Mouse (Mus musculus): Measurements from ENCODE around the gene Rpp25l.
"Not testable (repeated sequence)": the region's sequence is repeated elsewhere in the genome, so short reads cannot be mapped to it uniquely, and the experiment has no call there.

Gene Rpp25l

DNA sequence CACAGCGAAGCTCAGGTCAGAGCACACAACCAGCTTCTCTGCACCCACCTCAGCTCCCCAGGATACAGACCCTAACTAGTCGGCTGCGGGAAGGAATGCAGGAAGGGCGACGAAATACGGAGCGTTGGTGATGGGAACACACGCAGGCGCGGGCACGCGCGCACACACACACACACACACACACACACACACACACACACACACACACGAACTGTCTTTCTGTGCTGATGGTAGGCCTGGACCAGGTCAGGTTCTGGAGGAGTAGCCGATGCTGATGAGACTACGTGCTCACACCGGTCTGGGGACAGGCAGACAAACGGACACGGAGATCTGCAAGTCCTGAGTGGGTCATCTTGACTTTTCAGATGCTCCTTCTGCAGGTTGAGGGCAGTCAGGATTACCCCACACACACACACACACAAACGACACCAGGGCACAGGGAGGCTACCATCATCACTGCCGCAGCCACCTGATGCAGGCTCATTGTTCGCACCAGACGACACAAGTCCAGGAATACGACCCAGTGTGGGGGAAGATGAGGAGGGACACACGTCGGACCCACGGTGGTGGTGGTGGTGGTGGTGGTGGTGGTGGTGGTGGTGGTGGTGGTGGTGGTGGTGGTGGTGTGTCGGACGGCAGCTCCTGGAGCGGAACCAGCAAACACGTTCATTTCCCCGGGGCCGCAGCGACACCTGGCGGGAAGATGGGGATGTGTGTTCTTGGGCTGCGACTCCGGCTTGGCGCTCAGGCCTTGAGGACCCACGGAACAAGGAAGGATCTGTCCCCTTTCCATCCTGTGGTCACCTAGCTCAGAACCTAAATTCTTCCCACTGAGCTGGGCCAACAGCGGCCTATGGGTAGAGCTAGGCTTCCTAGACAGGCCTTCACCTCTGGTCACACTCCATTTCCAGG is 16.1 kb downstream of the Rpp25l start, which contains the start of gene Cntfr:
TSS of gene Cntfr (minus strand) at position 160 of the 912 bp plus-strand sequence.
- DNase-seq (ENCODE audit: low read depth): peak; percentile 73

DNA sequence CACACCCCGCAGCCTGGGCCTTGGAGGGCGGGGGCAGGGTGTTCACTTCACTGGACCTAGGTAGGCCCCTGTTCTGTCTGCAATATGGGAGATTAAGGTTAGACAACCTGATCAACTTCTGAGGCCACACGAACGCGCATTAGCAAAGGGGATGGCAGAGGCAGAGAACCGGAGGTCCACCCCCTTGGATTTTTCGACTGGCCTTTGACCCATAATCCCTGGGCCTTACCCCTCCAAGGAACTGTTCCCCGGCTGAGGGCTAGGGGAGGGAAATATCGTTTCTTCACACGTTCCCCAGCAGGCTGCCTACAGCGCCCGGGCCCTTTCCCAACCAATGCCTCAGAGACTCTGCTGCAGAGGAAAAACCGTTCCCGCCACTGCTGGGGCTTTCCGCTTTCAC is 16.9 kb downstream of the Rpp25l start:
- not testable (repeated sequence) for DNase-seq (ENCODE audit: low read depth)

DNA sequence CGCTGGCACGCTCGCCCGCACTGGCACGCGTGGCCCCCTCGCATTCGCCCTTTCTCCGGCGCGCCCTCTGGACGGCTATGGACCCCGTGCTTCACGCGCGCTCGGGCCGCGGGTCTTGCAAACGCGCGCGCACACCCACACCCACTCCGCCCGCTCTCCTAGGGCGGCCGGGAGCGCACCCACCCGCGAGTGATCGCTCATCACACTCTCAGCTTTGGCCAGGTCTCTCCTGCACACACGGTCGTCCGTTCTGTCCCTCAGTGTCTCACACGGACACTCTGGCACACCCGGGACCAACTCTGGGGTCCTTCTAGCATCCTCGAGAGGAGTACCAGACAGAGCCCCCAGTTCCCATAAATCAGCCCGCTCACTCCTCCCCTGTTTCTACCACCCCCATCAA is 17.5 kb downstream of the Rpp25l start:
- not testable (repeated sequence) for DNase-seq (ENCODE audit: low read depth)

DNA sequence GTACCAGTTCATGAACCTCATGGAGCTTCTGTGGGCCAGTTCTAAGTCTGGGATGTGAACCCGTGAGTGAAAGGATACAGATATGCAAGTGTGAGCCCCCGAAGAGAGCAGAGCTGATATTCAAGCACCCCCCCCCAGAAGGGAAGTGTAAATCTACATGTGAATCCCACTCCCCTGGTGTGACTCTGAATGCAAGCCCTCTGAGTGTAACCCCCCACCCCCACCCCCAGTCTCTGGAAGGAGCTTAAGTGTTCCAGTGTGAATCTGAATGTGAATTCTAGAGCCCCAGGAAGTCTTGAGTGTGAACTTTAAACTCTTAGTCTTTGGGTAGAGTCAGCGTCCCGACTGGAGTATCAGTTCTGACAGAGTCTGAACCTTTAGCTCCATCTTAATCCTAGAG is 19.8 kb downstream of the Rpp25l start:
- DNase-seq (ENCODE audit: low read depth): not testable (repeated sequence)

DNA sequence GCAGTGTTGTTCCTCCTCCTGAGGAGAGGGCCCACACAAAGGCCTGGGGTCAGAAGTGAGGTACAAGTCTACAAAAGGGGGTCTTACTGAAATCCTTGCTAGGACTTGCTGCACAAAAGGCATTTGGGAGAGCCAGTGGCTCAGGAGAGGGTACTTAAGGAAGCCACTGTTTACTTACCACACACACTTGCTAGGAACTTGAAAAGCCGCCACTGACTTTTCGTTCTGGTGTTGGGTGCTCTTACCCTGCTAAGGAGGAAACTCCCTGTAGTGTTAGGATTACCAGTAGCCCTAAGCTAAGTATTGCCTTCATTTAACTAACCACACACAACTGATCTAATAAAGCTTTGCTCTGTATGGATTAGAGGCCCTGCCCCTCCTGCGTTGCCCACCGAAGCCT is 23.3 kb downstream of the Rpp25l start:
- DNase-seq (ENCODE audit: low read depth): not testable (repeated sequence)

DNA sequence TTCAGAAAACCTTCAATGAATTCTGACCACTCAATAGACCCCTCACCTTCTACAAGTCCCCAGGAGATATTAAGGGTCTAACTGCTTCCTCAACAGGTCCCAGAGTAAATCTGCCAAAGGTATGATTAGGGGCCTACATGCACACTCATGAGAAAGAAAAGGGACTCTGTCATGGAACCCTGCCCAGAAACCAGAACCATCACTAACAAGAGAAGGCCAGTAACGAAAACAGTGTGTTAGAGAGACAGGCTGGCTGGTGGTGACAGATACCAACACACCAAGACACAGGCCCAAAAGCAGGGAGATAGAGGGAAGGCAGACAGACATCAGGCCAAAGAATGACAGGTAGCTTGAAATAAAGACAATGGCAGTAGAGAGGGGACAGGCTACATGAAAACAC is 24.8 kb downstream of the Rpp25l start:
- not testable (repeated sequence) for DNase-seq (ENCODE audit: low read depth)

DNA sequence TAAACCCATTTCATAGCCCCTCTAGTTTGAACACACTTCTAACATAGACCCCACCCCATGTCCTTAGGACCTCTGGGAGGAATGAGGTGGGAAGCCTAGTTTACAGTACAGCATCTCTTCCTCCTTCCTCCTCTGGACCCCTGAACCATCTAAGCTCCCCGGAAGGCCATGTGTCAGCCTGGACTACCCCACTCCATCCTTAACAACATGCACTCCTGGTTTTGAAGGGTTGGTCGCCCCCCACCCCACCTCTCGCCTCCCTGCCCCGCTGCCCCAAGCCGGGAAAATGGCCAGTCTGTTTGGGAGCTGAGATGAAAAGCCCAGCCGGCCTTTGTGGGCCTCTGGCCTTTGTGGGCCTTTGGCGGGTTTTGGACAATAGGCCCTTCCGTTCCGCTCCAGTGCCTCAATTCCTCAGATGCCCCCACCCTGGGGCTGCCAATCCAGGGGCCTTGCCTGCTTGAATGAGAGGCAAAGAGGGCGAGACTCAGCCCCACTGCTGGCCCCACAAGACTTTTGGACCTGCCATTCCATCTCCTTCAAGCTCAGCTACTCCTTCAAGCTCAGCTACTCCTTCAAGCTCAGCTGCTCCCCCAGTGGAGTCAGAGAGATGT is 27.3 kb downstream of the Rpp25l start:
- DNase-seq (ENCODE audit: low read depth): not testable (repeated sequence)

DNA sequence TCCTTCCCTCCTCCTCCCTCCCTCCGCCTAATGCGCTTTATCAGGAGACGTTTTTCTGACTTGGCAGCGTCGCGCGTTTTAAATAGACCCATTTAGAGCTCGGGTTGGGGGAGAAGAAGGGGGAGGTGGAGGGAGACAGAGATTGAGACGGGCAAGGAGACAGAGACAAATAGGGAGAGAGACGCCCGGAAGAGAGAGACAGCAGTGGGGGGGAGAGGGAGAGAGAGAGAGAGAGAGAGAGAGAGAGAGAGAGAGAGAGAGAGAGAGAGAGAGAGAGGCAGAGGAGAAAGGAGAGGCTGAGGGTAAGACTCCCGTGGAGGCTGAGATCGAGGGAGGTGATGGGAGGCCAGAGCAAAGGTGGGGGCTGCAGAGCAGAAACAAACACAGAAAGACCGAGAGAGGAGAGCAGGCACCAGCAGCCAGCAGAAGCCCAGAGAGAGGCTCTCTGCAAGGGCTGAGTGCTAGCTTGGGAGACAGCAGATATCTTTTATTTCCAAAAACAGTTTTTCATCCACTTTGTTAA is 28.3 kb downstream of the Rpp25l start:
- DNase-seq (ENCODE audit: low read depth): not testable (repeated sequence)

DNA sequence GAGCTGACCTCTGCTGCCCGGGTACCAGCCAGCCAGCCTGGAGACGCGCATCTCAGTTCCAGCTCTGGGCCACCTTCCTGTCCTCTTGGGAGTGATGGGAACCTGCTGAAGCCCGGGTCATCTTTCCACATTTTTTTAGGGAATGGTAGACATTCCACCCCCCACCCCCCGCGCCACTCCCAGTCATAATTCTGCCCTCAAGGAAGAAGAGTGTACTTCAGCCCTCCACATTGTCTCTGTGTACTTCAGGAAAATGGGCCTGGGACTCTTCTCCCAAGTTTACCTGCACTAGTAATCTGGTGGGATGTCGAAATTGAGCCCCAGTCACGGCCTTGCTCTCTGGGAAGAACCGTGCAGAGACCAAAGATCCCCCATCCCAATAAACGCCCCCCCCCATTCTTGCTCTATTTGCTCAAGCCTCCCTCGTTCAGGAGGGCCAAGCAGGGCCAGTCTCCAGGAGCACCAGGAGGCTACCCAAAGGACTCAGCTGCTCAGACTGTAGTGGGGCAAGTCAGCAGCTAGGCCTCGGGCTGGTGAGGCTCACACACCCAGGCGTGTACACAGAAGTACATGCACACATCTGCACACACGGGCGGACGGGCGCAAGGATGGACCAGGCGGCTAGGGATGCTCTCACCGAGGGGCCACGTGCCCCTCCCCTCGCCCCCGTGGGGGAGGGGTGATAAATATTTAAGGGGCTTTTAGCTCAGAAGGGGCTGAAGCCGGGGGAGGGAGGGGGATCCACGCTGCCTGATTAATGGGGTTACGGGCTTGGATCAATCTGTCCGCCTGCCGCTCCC is 29.0 kb downstream of the Rpp25l start:
- DNase-seq (ENCODE audit: low read depth): not testable (repeated sequence)

DNA sequence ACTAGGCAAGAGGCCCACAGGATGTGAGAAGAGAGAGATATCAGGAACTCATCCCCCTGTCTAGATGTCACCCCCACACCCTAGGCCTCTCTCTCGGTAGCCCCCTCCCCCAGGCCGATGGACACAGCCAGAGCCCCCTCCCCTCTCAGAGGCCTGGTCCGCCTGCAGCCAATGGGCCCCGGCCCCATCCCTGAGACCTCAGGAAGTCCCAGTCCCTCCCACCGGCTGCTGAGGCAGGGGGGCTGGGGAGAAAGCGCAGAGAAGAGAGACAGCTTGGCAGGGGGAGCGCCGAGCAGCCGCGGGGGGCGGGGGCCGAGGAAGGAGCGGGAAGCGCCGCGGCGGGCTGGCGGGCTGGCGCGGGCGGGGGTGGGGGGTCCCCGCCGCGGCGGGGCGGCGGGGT is 30.0 kb downstream of the Rpp25l start:
- DNase-seq (ENCODE audit: low read depth): not testable (repeated sequence)

DNA sequence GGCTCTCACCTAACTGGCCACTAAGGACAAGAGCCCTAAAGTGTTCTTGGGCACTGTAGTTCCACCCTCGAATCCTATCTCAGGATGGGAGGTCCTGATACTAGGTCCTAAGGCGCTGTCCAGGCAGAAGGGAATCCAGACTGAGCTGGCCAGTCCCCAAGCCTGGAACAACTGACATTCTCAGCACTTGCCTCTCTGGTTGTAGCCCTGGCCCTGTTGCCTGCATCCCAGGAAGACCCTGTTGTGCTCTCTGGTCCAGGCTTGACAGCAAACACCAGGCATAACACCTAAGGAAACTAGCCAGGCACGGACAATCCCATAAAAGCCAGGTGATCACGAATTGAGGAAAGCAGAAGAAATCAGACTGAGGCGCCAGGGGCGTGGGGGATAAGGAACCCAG is 30.5 kb downstream of the Rpp25l start:
- DNase-seq (ENCODE audit: low read depth): no peak

DNA sequence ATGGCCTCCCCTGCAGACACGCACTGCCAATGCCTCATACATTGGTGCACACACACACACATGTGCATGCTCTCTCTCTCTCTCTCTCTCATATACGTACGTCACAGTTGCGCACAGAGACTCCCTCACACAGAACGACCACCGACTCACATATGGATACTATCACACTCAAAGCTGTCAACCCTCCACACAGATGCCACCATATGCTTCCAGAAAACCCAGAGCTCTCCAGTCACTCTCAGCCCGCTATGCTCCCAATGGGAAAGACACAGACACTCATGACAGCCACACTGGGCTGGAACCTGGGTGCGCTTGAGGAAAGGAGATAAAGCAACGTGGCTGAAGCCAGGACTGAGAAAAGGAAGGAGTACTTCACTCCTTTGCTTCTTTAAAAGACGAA is 31.4 kb downstream of the Rpp25l start:
- DNase-seq (ENCODE audit: low read depth): no peak

DNA sequence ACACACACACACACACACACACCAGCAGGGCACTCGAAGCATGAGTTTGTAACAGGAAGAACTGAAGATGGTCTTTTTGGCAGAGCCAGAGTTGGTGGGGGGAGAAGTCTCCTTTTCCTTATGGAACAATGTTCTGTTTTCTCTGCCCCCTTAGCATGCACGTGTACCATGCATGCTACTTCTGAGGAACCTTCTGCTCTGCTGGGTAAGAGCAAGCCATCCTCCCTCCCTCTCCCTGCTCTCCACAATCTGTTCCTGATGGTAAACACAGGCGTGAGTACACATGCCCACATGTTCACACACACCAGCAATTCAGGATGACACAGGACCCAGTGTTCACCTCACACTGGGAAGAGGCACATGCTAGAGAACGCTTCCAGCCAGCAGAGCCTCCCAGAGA is 32.2 kb downstream of the Rpp25l start:
- DNase-seq (ENCODE audit: low read depth): no peak

DNA sequence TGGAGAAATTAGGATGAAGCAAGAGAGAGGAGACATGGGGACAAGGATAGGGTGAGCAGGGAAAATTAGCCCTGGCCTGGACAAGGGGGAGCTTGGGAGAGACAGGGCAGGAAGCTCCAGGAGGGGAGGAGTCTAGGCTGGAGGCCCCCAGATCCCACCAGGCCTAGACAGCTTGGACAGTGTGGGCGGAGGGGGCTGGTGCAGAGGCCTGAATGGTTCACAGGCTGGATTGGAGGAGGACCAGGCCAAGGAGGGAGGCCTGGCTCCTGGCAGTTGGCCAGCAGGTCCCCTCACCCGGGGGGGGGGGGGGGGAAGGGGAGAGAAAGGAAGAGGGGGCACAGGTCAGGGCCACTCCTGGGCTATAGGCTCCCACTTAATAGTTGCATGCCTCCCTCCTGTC is 34.0 kb downstream of the Rpp25l start:
- DNase-seq (ENCODE audit: low read depth): no peak

DNA sequence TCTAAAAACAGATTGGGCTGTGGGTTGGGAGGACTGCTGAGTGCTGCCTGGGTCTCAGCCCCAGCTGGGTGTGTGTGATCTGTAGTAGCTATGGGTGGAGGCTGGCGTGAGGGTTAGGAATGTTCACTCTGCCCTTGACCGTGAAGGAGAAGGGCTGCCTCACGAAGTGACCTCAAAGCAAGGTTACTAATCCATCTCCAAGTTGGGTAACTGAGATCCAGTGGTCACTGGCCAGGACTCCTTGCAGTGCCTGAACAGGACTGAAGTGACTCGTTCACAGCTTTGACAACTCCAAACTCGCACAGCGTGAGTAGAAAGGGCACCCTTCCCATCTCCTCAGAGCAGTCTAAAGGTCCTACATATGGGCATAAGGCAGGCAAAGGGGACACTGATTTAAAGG is 34.5 kb downstream of the Rpp25l start:
- no peak for DNase-seq (ENCODE audit: low read depth)

DNA sequence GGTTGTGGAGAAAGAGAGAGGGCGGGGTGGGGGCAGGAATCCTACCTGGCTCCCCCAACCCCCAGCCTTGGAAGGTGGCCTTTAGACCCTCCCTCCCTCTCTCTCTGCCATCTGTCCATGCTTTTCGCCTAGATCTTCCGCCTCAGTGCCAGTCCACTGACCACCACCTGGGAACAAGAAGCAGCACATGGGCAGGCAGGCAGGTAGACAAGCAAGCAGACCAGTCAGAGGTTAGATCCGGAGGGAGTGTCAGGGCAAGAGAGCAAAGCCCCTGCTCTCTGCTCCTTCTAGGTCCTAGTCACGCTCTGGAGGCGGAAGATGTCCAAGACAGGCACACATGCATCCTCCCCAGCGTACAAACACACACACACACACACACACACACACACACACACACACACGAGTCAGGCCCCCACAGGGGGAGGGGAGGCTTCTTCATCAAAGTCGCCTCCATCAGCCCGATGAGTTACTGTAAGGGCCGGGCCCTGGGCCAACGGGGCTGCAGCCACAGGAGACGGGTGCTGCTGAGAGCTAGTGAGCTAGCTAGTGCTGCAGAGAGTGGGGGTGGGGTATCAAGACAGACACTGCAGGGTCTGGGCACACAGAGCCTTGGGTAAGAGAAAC is 36.2 kb downstream of the Rpp25l start:
- DNase-seq (ENCODE audit: low read depth): no peak

DNA sequence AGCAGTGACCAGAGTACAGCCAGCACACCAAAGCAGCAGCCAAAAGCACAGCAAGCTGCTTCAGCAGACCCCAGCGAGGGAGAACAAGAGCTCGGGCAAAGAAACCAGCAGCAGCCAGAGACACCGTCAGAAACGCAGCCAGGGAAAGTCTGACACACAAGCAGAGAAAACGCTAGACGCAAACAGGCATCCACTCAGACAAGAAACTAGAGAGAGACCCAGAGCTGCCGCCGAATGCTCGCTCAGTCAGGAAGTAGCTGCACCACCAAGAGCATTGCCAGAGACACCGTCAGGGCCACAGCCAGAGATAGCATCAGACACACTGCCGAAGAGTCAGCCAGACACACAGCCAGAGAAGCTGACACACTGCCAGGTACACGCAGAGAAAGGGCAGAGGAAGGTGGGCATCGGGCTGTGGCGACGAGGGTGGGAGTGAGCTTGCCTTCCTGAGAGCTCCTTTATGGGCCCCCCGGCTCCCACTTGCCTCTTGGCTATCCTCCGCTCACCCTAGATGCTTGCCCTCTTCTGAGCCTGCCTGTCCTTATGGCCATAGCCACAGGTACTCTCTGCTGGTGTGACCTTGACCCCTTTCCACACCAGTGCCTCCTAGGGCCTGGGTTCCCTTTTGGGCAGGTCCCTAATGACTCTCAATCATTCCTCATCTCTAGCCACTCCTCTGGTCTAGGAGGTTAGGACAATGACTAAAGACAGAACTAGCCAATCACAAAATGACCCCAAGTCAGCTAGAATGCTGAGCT is 36.9 kb downstream of the Rpp25l start:
- no peak for DNase-seq (ENCODE audit: low read depth)

DNA sequence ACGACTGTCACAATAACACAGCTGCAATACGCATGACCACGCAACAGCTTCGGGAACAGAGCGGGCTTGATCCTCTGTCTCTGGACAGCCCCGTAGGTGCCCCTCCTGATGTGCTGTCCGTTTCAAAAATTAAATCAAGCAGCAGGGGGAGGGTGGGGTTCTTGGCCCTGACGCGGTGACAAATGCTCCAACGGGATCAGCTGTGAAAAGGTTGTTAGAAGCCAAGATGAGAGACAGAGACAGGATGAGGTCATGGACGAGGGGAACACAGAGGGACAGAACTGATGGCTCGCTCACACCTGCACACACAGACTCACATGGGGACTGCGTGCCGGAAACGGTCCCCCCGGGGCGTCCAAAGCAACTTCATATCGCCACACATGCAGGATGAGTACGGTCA is 40.1 kb downstream of the Rpp25l start:
- DNase-seq (ENCODE audit: low read depth): no peak

DNA sequence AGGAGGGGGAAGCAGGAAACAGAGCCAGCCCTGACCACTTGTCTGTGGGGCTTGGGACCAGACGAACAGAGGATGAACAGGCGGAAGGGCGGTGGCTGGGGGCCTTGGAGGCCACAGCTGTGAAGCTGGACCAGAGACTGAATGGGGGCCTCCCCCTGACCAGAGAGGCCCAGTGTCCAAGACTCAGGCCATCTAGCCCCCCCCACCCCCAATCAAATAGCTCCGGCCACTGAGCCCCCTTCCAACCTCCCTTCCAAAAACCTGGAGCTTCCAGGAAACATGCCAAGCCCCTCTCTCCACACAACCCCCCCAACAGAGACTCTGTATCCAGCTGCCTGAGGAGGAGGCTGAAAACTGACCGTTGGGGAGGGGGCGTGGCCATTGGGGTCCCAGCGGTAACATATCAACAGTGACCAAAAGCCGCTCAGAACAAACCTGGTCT is 40.8 kb downstream of the Rpp25l start:
- DNase-seq (ENCODE audit: low read depth): no peak

DNA sequence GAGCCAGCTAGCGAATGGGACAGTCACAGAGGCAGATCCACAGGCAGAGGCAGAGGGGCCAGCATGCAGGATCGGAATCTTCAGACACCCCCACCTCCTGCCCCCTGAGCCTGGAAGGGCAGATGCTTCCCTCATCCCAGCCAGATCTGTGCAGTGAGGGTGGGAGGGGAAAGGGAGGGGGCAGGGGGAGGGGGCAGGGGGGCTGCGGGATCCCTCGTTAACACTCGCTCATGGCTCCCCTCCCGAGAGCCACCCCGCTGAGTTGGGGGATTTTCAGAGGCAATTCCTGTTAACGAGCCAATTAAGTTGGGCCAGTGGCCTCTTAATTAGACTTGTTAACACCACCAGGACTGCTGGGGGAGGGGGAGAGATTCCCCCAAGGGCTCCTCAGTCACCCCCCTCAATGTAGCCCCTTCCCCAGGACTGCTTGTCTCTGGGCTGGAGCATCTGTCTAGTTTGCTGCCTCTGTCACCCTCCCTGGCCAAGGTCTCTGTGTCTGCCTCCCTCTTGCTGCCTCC is 41.3 kb downstream of the Rpp25l start:
- no peak for DNase-seq (ENCODE audit: low read depth)

DNA sequence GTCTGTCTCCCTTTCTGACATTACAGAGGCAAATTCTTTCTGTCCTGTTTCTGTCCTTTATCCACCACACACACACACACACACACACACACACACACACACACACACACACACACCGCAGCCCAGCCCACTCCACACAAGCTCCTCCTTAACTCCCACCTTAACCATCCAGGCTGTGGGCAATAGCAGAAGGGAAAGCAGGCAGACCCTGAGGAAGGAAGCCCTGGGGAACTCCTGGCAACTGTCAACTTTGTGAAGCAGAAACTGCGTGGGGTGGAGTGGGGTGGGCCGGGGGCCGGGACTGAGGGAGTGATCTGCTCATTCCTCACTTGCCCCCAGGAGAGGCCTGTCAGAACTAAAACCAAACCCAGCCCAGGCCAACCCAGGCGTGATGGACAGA is 41.8 kb downstream of the Rpp25l start:
- DNase-seq (ENCODE audit: low read depth): no peak

Measured in induced T-regulatory cell, adult 2 months (primary cell).